ENCODE assay signal across 11 mouse cellular contexts in genomic region chr3:84128871-84129870, GRCm38 (mm10). TPM values are rescaled to one million over a fixed set of nuclear protein-coding genes. Genes with fewer than 3 reads are reported as not detected.
DNase-seq lines count a peak whose midpoint lies in the region; ATAC-seq and TF ChIP-seq lines count a peak whose summit lies in the region.
"Had no signal": no experiment of that assay in that cellular context is flagged by ENCODE, and none has a peak within 500 bp of the region (broad histone marks: within the 10 kb centered on the region; RNA-seq: fewer than 3 reads in every experiment).

No protein-coding gene starts in this region.

- peak overlapping the region; percentile 68 for H3K27ac ChIP-seq in lung, embryonic 16.5 days (ENCODE audit: low read length)
- peak overlapping the region; percentile 35 for H3K27ac ChIP-seq in embryonic facial prominence, embryonic 14.5 days (replicated peaks; ENCODE audit: low read depth, low read length)
- H3K27ac ChIP-seq in stomach, postnatal 0 days (replicated peaks), result no peak overlapping the region
- H3K27ac ChIP-seq in forebrain, embryonic 12.5 days, result no peak overlapping the region
- H3K27ac ChIP-seq: heart, embryonic 13.5 days had no signal

- intact Hi-C loops in left cerebral cortex, postnatal 25 days (cut with DNase I), result loop anchor here (10.0 kb wide), 1 partner anchor 214 kb away; no protein-coding TSS in a partner anchor

- WGBS in lung, embryonic 16.5 days, result 39% methylated on average over 11 of the region's 11 CpGs
- WGBS in embryonic facial prominence, embryonic 14.5 days, result 32% methylated on average over 11 of the region's 11 CpGs
- WGBS in large intestine, adult 2 months, result 24% methylated on average over 11 of the region's 11 CpGs
- 52% methylated on average over 11 of the region's 11 CpGs for WGBS in stomach, postnatal 0 days
- WGBS in forebrain, embryonic 12.5 days, result 80% methylated on average over 11 of the region's 11 CpGs

- no peaks in the 10 kb centered on the region for H3K27me3 ChIP-seq in lung, embryonic 16.5 days (ENCODE audit: control insufficient read depth, insufficient read depth, low read depth, low read length)
- no peaks in the 10 kb centered on the region for H3K27me3 ChIP-seq in embryonic facial prominence, embryonic 14.5 days (replicated peaks; ENCODE audit: control insufficient read depth, insufficient read depth, low read length)
- H3K27me3 ChIP-seq in stomach, postnatal 0 days (ENCODE audit: control insufficient read depth, insufficient read depth, low read length), result no peaks in the 10 kb centered on the region
- H3K27me3 ChIP-seq in forebrain, embryonic 12.5 days, result no peaks in the 10 kb centered on the region
- H3K27me3 ChIP-seq: heart, embryonic 13.5 days; megakaryocyte, embryonic 14.5 days had no signal

- no peak overlapping the region for H3K4me3 ChIP-seq in lung, embryonic 16.5 days (ENCODE audit: low read length)
- H3K4me3 ChIP-seq in embryonic facial prominence, embryonic 14.5 days (ENCODE audit: low read depth, low read length), result no peak overlapping the region
- no peak overlapping the region for H3K4me3 ChIP-seq in stomach, postnatal 0 days (ENCODE audit: low read depth, low read length)
- no peak overlapping the region for H3K4me3 ChIP-seq in forebrain, embryonic 12.5 days (replicated peaks)
- H3K4me3 ChIP-seq: heart, embryonic 13.5 days; megakaryocyte, embryonic 14.5 days had no signal

- no peak for TF ChIP-seq CTCF in stomach, postnatal 0 days (IDR thresholded peaks at IDR 0.05; ENCODE audit: low read depth)

- DNase-seq in lung, postnatal 36 days, result no peak
- DNase-seq in embryonic facial prominence, embryonic 14.5 days (ENCODE audit: low spot score), result peak; percentile 65
- peak; percentile 27 for DNase-seq in large intestine, adult 2 months (ENCODE audit: low read depth, low spot score)
- peak; percentile 26 for DNase-seq in stomach, postnatal 0 days (ENCODE audit: low spot score)
- DNase-seq in left cerebral cortex, postnatal 25 days (ENCODE audit: low spot score in 2 of 2), result no peak
- DNase-seq in cerebellum, adult 18-20 months, result no peak

- H3K36me3 ChIP-seq in lung, embryonic 16.5 days (ENCODE audit: control insufficient read depth, insufficient read depth, low read length), result no peaks in the 10 kb centered on the region
- H3K36me3 ChIP-seq in embryonic facial prominence, embryonic 14.5 days (ENCODE audit: control insufficient read depth, insufficient read depth, low read length), result no peaks in the 10 kb centered on the region
- no peaks in the 10 kb centered on the region for H3K36me3 ChIP-seq in stomach, postnatal 0 days (ENCODE audit: control insufficient read depth, insufficient read depth, low read length)
- no peaks in the 10 kb centered on the region for H3K36me3 ChIP-seq in forebrain, embryonic 12.5 days (replicated peaks)
- H3K36me3 ChIP-seq: heart, embryonic 13.5 days had no signal

- no peak overlapping the region for H3K4me2 ChIP-seq in lung, embryonic 16.5 days (ENCODE audit: low read depth, low read length)
- H3K4me2 ChIP-seq in embryonic facial prominence, embryonic 14.5 days (ENCODE audit: low read depth, low read length), result no peak overlapping the region
- no peak overlapping the region for H3K4me2 ChIP-seq in stomach, postnatal 0 days (replicated peaks; ENCODE audit: low read depth)
- no peak overlapping the region for H3K4me2 ChIP-seq in forebrain, embryonic 12.5 days
- H3K4me2 ChIP-seq: heart, embryonic 13.5 days had no signal

- H3K4me1 ChIP-seq in lung, embryonic 16.5 days (replicated peaks; ENCODE audit: control insufficient read depth, insufficient read depth, low read length), result peaks cover 34% of the 10 kb centered on the region
- H3K4me1 ChIP-seq in embryonic facial prominence, embryonic 14.5 days (ENCODE audit: control insufficient read depth, insufficient read depth, low read length), result peaks cover 19% of the 10 kb centered on the region
- H3K4me1 ChIP-seq in stomach, postnatal 0 days (replicated peaks; ENCODE audit: control insufficient read depth, insufficient read depth), result no peaks in the 10 kb centered on the region
- no peaks in the 10 kb centered on the region for H3K4me1 ChIP-seq in forebrain, embryonic 12.5 days

- TF ChIP-seq EP300 in stomach, postnatal 0 days (optimal IDR thresholded peaks at IDR 0.05), result no peak

- ATAC-seq in lung, embryonic 16.5 days (ENCODE audit: low read depth), result peak; percentile 13; the same call in 1 of the 2 replicates
- ATAC-seq in embryonic facial prominence, embryonic 14.5 days (ENCODE audit: low read depth), result no peak
- ATAC-seq in stomach, postnatal 0 days (ENCODE audit: low FRiP score, low TSS enrichment), result peak; percentile 67; the same call in 1 of the 2 replicates
- ATAC-seq in forebrain, embryonic 12.5 days (ENCODE audit: low FRiP score), result no peak

- no peaks in the 10 kb centered on the region for H3K9me3 ChIP-seq in lung, embryonic 16.5 days (ENCODE audit: control insufficient read depth, low read length)
- H3K9me3 ChIP-seq in embryonic facial prominence, embryonic 14.5 days (ENCODE audit: control insufficient read depth, low read length), result no peaks in the 10 kb centered on the region
- H3K9me3 ChIP-seq in stomach, postnatal 0 days (ENCODE audit: control insufficient read depth, low read length), result no peaks in the 10 kb centered on the region
- no peaks in the 10 kb centered on the region for H3K9me3 ChIP-seq in forebrain, embryonic 12.5 days
- H3K9me3 ChIP-seq: heart, embryonic 13.5 days; megakaryocyte, embryonic 14.5 days had no signal

- H3K9ac ChIP-seq in lung, embryonic 16.5 days (ENCODE audit: low read length), result no peak overlapping the region
- H3K9ac ChIP-seq in embryonic facial prominence, embryonic 14.5 days (ENCODE audit: low read depth, low read length), result no peak overlapping the region
- H3K9ac ChIP-seq in stomach, postnatal 0 days (ENCODE audit: low read length), result no peak overlapping the region
- H3K9ac ChIP-seq in forebrain, embryonic 12.5 days, result no peak overlapping the region
- H3K9ac ChIP-seq: heart, embryonic 13.5 days had no signal

RNA-seq across cellular contexts. Expression of gene Mnd1, which starts 26.4 kb away (rescaled TPM):
- 11.1 and 13.0 TPM in 2 replicates for polyA plus RNA-seq in lung, embryonic 16.5 days (2015; fragmentation: Nextera tagmentation; extraction: Ambion mirVana)
- 11.5 and 11.8 TPM in 2 replicates for polyA plus RNA-seq in embryonic facial prominence, embryonic 14.5 days (2014; fragmentation: Nextera tagmentation; extraction: Ambion mirVana)
- 0.63 TPM in 2 replicates for polyA plus RNA-seq in large intestine, adult 2 months (2012; rRNA removed)
- 9.7 and 10.7 TPM in 2 replicates for polyA plus RNA-seq in stomach, postnatal 0 days (2015; fragmentation: Nextera tagmentation; extraction: Ambion mirVana)
- polyA plus RNA-seq in forebrain, embryonic 12.5 days (2016; fragmentation: Nextera tagmentation; extraction: Ambion mirVana), result 8.5 and 10.5 TPM in 2 replicates
- 1 to 10 TPM; 1.3 TPM for total RNA-seq in left cerebral cortex, postnatal 25 days (2021)

RNA-seq across cellular contexts. Expression of gene Gm6525, which starts 44.7 kb away (rescaled TPM):
- 0.98 and 1.2 TPM in 2 replicates for polyA plus RNA-seq in lung, embryonic 16.5 days (2015; fragmentation: Nextera tagmentation; extraction: Ambion mirVana)
- polyA plus RNA-seq in embryonic facial prominence, embryonic 14.5 days (2014; fragmentation: Nextera tagmentation; extraction: Ambion mirVana), result 0.50 and 0.60 TPM in 2 replicates
- not detected in 2 replicates for polyA plus RNA-seq in large intestine, adult 2 months (2012; rRNA removed)
- 0.75 and 0.88 TPM in 2 replicates for polyA plus RNA-seq in stomach, postnatal 0 days (2015; fragmentation: Nextera tagmentation; extraction: Ambion mirVana)
- polyA plus RNA-seq in forebrain, embryonic 12.5 days (2016; fragmentation: Nextera tagmentation; extraction: Ambion mirVana), result 1.5 and 2.5 TPM in 2 replicates
- total RNA-seq in left cerebral cortex, postnatal 25 days (2021), result not detected
- total RNA-seq: common myeloid progenitor, adult 5-6 weeks had no signal

Comparison
In these comparisons a context has a peak if more than half of its experiments do, and no peak if none do; other contexts are left out.
1. ATAC-seq: peak in lung, embryonic 16.5 days (single experiment) and stomach, postnatal 0 days (single experiment); none in embryonic facial prominence, embryonic 14.5 days (single experiment) and forebrain, embryonic 12.5 days (single experiment).
2. H3K27ac ChIP-seq: peak in lung, embryonic 16.5 days (single experiment) and embryonic facial prominence, embryonic 14.5 days (single experiment); none in stomach, postnatal 0 days (single experiment) and forebrain, embryonic 12.5 days (single experiment).
3. DNase-seq: peak in embryonic facial prominence, embryonic 14.5 days (single experiment), large intestine, adult 2 months (single experiment) and stomach, postnatal 0 days (single experiment); none in lung, postnatal 36 days (single experiment), left cerebral cortex, postnatal 25 days (0 of 2) and cerebellum, adult 18-20 months (0 of 2).